Mouse (Mus musculus) lung, embryonic 14.5 days (tissue): Measurements from ENCODE around the gene Ctbp2. TPM values are rescaled to one million over a fixed set of nuclear protein-coding genes. Genes with fewer than 3 reads are reported as not detected.
A peak's percentile ranks its signal among the peaks of the same experiment; 100 is the strongest.

Source experiments
- ATAC-seq: fragments of 200-750 bp; cut with Nextera tagmentation; 2 replicates; pipeline ENCODE4 v1.8.0; 2017; ENCODE audit warnings: mild to moderate bottlenecking, moderate TSS enrichment, moderate library complexity; ENCODE audit not compliant: insufficient read depth
- DNase-seq: peaks from one replicate; pipeline ENCODE4 v3.0.0-alpha.2; 2015
- H3K27ac ChIP-seq: fragments of 300-500 bp; sonication (generic); 2 replicates; pipeline ENCODE4 v1.5.1; 2014; ENCODE audit warnings: low read depth, mild to moderate bottlenecking, moderate library complexity
- H3K27me3 ChIP-seq: fragments of 300-500 bp; sonication (generic); 2 replicates; pipeline ENCODE4 v1.6.1; 2014; ENCODE audit warnings: low read length, control low read depth; ENCODE audit not compliant: insufficient read depth
- H3K36me3 ChIP-seq: fragments of 300-500 bp; sonication (generic); 2 replicates; pipeline ENCODE4 v1.6.1; 2014; ENCODE audit warnings: control low read depth; ENCODE audit not compliant: insufficient read depth
- H3K4me1 ChIP-seq: fragments of 300-500 bp; sonication (generic); 2 replicates; pipeline ENCODE4 v1.6.1; 2014; ENCODE audit warnings: antibody characterized with exemption, control low read depth; ENCODE audit not compliant: insufficient read depth
- H3K4me2 ChIP-seq: fragments of 300-500 bp; sonication (generic); 2 replicates; pipeline ENCODE4 v1.6.1; 2014; ENCODE audit warnings: mild to moderate bottlenecking
- H3K4me3 ChIP-seq: fragments of 300-500 bp; sonication (generic); 2 replicates; pipeline ENCODE4 v1.5.1; 2014; ENCODE audit warnings: low read depth, low read length
- H3K9ac ChIP-seq: fragments of 300-500 bp; sonication (generic); 2 replicates; pipeline ENCODE4 v1.6.1; 2014
- H3K9me3 ChIP-seq: fragments of 300-500 bp; sonication (generic); 2 replicates; pipeline ENCODE4 v1.6.1; 2016; ENCODE audit warnings: low read depth, low read length, control low read depth
- CTCF ChIP-seq: IDR thresholded peaks from 2 replicates; pipeline ENCODE4 v1.5.1; 2016; ENCODE audit warnings: antibody characterized with exemption, low read depth
- WGBS: fragments of 180-500 bp; shearing (Covaris S2); extraction: QIAGEN DNeasy Blood & Tissue Kit; methylation state at CpG from one replicate; pipeline ENCODE4 v1.1.7; 2014; 5-methylcytosine and 5-hydroxymethylcytosine counted together
- polyA plus RNA-seq: library from polyadenylated mRNA; unstranded; fragments of >200 nt; fragmentation: Nextera tagmentation; extraction: Ambion mirVana; gene quantifications from 2 replicates; pipeline ENCODE4 v1.2.1, GENCODE M21; 2014

Gene Ctbp2
- polyA plus RNA-seq, 1 experiment from 2014 or later: 124 TPM

DNA sequence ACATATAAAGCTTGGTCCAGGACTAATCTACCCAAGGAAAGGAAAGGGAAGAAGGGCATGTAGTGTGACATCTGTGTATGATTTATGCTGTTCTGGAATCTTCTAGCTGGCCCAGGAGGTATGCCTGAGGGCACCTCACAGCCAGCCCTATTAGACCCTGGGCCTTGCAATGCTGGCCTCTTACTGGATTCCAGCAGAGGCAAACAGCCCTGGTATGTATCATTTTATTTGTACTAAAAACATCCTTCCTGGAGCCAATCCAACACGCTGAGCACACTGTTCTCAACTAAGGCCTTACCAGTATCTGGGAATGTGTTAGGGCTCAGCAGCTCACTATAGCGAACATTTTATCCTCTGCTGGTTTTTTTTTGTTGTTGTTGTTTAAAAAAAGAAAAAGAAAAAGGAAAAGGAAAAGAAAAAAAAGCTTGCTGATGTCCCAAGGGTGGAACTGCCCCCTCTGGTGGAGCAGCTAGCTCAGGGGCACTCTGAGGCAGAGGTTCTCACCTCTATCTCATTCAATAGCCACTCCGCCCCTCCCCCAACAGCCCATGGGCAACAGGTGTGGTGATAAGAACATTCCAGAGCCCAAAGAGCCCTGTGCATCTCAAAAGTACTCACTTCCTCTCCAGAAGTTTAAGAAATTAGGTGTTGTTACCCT, 83.3 kb downstream of the Ctbp2 start:
- peaks cover 7% of the 10 kb centered on the region; the same call in 1 of the 2 replicates for H3K36me3 ChIP-seq
- H3K4me1 ChIP-seq: peaks cover 37% of the 10 kb centered on the region
- H3K27me3 ChIP-seq: no peaks in the 10 kb centered on the region
- ATAC-seq: no peak
- H3K4me3 ChIP-seq: no peak overlapping the region
- 50% methylated on average over 3 of the region's 3 CpGs for WGBS
- H3K27ac ChIP-seq: peak overlapping the region; percentile 90
- no peaks in the 10 kb centered on the region for H3K9me3 ChIP-seq
- no peak overlapping the region for H3K9ac ChIP-seq
- peak; percentile 41 for TF ChIP-seq CTCF
- peak overlapping the region; percentile 27 for H3K4me2 ChIP-seq
- DNase-seq: peak; percentile 58

DNA sequence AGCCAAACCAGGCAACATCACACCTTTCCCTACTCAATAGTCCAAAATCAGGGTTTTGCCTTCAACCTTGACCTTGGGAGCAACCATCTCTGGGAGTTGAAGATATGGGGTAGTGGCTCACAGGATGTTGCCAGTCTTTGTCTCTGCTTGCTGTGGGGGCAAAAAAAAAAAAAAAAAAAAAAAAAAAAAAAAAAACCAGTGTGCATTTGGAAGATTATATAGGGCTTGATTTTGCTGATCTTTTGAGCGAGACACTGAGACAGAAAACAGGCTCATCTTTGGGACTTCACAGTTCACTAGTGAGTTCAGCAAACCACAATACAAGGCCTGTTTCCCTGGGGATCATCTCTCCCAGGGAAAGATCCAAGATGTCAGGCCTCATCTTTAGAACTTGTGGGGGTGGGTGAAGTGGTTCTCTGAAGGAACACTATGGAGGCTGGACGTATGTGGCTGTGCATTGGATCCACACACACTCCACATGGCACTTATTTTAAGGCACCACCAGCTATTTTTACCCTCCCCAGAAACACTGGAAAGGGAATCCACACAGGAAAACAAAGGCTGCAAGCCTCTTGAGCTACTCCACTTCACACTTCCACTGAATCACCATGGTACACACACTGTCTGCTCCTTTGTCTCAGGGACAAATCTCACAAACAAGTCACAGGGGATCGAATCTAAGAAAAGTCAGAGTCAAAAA, 84.4 kb downstream of the Ctbp2 start:
- ATAC-seq: no peak
- Histone ChIP-seq H3K27ac (peak overlapping the region; percentile 90; the same call in 1 of the 2 replicates), H3K4me2 (no peak overlapping the region), H3K27me3 (no peaks in the 10 kb centered on the region), H3K4me3 (no peak overlapping the region), H3K9me3 (no peaks in the 10 kb centered on the region), H3K36me3 (peaks cover 7% of the 10 kb centered on the region; the same call in 1 of the 2 replicates), H3K4me1 (peaks cover 38% of the 10 kb centered on the region), H3K9ac (no peak overlapping the region)
- WGBS: 73% methylated on average over 3 of the region's 3 CpGs
- DNase-seq: no peak
- no peak for TF ChIP-seq CTCF

DNA sequence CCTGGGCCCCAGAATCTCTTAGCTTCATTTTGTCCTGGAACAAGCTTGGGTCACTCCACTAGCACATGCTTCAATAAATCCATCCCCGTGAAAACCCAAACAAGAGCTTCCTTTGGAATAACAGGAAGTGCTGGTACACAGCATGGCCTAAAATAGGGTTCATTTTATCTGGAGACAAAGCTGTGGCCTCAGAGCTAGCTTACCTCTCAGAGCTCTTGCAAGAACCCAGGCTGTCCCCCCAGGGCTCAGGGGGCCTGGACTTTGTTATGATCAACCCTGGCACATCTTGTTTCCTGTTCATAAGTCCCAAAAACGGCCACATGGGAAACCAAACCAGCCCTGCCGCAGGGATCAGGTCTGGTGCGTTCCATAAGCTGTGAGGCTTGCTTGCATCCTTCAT, 86.5 kb downstream of the Ctbp2 start:
- H3K4me3 ChIP-seq: no peak overlapping the region
- H3K4me1 ChIP-seq: peaks cover 38% of the 10 kb centered on the region
- DNase-seq (peak; percentile 44), ATAC-seq (no peak)
- H3K27ac ChIP-seq: peak overlapping the region; percentile 56
- no peak overlapping the region for H3K9ac ChIP-seq
- no peaks in the 10 kb centered on the region for H3K9me3 ChIP-seq
- no peak overlapping the region for H3K4me2 ChIP-seq
- no peaks in the 10 kb centered on the region for H3K27me3 ChIP-seq
- WGBS: 40% methylated on average over 4 of the region's 4 CpGs
- no peak for TF ChIP-seq CTCF
- H3K36me3 ChIP-seq: no peaks in the 10 kb centered on the region

DNA sequence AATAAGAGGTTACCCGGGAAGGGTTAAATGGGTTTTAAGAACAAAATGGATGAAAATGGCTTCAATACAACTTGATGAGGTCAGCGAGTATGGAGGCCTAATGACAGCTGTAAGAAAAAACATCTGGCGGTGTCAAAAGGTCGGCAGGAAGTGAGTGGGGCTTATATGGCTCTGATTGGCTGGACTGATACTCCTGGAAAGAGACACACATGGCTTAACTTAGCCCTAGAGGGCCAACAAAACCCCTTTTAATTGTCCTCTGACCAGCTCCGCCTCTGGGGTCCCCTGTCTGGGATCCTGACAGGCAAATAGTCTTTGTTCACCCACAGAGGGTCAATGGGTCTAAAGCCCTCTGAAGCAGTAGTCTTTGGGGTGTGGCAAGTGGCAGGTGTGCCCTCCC, 86.9 kb downstream of the Ctbp2 start:
- H3K4me3 ChIP-seq: no peak overlapping the region
- no peak overlapping the region for H3K9ac ChIP-seq
- peak; percentile 76 for DNase-seq
- WGBS: 52% methylated on average over 5 of the region's 5 CpGs
- peak overlapping the region; percentile 56; the same call in 1 of the 2 replicates for H3K27ac ChIP-seq
- no peak for TF ChIP-seq CTCF
- H3K4me2 ChIP-seq: no peak overlapping the region
- no peaks in the 10 kb centered on the region for H3K9me3 ChIP-seq
- H3K27me3 ChIP-seq: no peaks in the 10 kb centered on the region
- 0 out of 2 replicates have a peak, but pooled peaks have one; percentile 8 for ATAC-seq
- H3K4me1 ChIP-seq: peaks cover 37% of the 10 kb centered on the region
- no peaks in the 10 kb centered on the region for H3K36me3 ChIP-seq

DNA sequence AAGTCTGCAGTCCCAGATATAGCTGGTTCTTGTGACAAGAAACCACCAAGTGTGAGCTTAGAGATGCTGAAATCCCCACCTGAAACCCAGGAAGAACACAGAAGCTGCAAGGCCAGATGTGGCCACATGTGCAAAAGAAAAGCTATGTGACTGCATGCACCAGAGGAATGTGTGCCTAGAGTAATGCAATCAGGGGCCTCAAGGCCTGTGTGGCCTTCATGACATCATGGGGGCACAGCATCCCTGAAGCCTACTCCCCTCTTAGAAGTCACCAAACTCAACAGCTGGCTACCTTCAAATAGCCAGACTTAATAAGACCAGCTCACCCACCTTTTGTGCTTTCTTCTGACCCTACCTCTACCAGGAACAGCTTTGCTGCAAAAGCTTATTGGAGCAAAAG, 88.3 kb downstream of the Ctbp2 start:
- Histone ChIP-seq H3K4me2 (no peak overlapping the region), H3K27ac (no peak overlapping the region), H3K4me1 (peaks cover 27% of the 10 kb centered on the region), H3K9me3 (no peaks in the 10 kb centered on the region), H3K36me3 (no peaks in the 10 kb centered on the region), H3K4me3 (no peak overlapping the region), H3K9ac (no peak overlapping the region), H3K27me3 (no peaks in the 10 kb centered on the region)
- no peak for DNase-seq
- TF ChIP-seq CTCF: no peak
- ATAC-seq: no peak

DNA sequence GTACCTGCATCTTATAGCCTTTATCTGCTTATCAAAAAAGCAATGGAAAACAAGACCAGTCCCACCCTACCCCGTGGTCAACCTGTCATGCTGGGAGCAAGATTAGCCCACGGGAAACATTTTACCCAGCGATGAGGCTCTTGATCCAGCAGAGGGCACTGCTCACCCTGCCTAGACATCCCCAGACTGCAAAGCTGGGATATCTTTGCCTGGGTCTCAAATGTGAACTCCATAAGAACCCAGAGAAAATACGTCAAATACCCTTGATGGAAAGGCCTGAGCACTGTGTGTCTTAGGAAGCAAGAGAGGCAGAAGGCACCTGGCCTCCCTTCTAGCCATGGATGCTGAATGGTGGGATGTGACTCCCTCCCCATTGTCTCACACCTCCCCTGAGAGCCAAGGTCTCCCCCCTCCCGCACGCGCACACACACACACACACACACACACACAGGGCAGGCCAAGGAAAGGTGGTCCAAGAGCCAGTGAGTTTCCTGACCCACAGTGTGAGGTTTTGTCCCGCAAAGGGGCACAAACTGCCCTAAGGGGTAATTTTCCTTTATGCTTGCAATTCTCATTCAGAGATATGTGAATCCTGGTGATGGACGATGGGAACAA, 91.5 kb downstream of the Ctbp2 start:
- ATAC-seq (peak; percentile 75), DNase-seq (peak; percentile 88)
- H3K9ac ChIP-seq: no peak overlapping the region

DNA sequence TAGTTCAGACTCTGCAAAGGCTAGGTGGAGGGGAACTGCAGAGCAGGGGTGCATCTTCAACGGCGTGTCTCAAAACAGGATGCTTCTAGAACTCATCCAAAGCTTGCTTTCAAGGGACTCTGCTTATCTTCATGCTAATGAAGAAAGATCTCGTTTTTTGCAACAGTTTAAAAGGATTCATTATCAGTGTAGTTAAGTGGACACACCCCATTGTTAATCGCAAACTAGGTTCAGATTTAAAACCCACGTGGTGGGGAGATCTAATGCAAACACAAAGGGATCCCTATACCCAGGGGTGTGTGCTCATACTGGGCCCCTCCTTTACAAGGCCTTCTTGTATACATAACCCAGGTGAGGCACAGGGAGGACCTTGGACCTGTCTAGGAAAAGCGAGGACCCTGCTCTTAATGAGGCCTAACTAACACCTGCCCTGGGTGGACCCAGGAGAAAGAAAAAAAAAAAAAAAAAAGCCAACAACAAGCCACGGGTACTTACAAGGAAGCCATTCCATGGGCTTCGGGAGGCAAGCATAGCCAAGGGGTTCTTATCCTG, 94.6 kb downstream of the Ctbp2 start:
- no peaks in the 10 kb centered on the region for H3K9me3 ChIP-seq
- H3K4me3 ChIP-seq: no peak overlapping the region
- no peaks in the 10 kb centered on the region for H3K27me3 ChIP-seq
- TF ChIP-seq CTCF: no peak
- H3K36me3 ChIP-seq: peaks cover 14% of the 10 kb centered on the region; the same call in 1 of the 2 replicates
- no peak overlapping the region for H3K4me2 ChIP-seq
- 62% methylated on average over 8 of the region's 8 CpGs for WGBS
- H3K9ac ChIP-seq: no peak overlapping the region
- no peak overlapping the region for H3K27ac ChIP-seq
- H3K4me1 ChIP-seq: 0 out of 2 replicates have a peak, but pooled peaks cover 3% of the 10 kb centered on the region
- no peak for ATAC-seq
- DNase-seq: no peak

More for the DNA sequence above, 91.5 kb downstream of the Ctbp2 start:
- H3K4me2 ChIP-seq: no peak overlapping the region
- TF ChIP-seq CTCF: peak; percentile 90
- WGBS: 48% methylated on average over 9 of the region's 9 CpGs
- peaks cover 14% of the 10 kb centered on the region; the same call in 1 of the 2 replicates for H3K36me3 ChIP-seq
- H3K9me3 ChIP-seq: no peaks in the 10 kb centered on the region
- no peaks in the 10 kb centered on the region for H3K27me3 ChIP-seq
- H3K27ac ChIP-seq: no peak overlapping the region; the same call in 1 of the 2 replicates
- no peak overlapping the region for H3K4me3 ChIP-seq
- H3K4me1 ChIP-seq: peaks cover 11% of the 10 kb centered on the region
